Mouse (Mus musculus): ENCODE results near the gene Map3k15.

Gene Map3k15

DNA sequence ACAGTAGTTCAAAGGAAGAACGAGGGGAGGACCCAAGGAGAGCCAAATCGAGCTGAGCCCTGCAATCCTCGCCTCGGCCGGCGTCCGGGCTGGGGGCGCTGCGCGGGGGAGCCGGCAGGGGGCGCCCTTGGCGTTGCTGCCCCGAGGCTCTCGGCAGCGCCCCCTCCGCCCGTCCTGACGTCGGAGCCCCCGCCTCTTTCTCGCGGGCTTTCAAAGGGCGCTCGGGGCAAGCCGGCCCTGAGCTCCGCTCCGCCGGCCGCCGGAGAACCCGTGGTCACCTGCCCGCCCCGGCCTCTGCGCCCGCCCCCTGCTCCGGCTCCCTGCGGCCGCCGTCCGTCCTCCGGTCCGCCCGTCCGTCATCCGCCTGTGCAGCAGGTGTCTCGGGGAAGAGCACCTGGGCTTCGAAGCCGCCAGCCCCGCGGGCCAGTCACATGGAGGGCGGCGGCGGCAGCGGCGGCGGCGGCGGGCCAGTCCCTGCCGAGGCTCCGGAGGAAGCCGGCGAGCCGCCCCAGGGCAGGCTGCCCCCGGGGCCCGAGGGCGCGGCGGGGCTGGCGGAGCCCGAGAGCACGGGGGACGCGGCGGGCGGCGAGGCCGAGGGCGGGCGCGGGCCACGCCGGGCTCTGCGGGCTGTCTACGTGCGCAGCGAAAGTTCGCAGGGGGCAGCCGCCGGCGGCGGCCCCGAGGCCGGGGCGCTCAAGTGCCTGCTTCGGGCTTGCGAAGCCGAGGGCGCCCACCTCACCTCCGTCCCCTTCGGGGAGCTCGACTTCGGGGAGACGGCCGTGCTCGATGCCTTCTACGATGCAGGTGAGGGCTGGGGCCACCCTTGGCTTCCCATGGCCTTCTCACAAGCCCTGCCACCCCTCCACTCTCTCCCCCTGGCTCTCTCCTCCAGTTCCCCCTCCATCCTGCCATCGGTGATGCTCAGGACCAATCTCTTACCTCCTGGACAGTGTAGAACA lies at the start of gene Map3k15:
Gene Map3k15, plus strand, starts transcription at position 432 of the 959 bp plus-strand sequence.
- peak; percentile 36 for DNase-seq (ENCODE audit: low spot score)

DNA sequence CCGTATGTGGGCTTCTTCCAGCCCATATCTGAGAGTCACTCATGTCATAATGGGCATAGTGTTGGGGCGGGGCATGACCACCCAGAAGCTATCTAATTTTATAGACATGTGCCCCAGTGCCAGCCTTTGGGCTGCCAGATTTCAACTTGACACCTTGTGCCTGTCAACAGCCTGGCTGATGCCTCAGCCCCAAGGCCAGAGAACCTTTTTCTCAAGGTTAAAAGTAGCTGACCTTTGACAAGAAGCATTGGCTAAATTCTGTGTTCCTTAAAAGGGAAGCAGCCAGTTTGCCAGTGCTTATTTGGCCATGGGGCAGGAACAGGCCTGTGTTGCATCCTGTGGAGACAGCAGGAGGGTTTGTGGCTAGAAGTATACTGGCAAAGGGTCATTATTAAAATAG lies 45.7 kb upstream of the Map3k15 start:
- no peak for DNase-seq (ENCODE audit: low spot score)

GRCm38 (mm10) chrX:159943586-159943985 lies 44.6 kb upstream of the Map3k15 start:
- DNase-seq (ENCODE audit: low spot score) = no peak

DNA sequence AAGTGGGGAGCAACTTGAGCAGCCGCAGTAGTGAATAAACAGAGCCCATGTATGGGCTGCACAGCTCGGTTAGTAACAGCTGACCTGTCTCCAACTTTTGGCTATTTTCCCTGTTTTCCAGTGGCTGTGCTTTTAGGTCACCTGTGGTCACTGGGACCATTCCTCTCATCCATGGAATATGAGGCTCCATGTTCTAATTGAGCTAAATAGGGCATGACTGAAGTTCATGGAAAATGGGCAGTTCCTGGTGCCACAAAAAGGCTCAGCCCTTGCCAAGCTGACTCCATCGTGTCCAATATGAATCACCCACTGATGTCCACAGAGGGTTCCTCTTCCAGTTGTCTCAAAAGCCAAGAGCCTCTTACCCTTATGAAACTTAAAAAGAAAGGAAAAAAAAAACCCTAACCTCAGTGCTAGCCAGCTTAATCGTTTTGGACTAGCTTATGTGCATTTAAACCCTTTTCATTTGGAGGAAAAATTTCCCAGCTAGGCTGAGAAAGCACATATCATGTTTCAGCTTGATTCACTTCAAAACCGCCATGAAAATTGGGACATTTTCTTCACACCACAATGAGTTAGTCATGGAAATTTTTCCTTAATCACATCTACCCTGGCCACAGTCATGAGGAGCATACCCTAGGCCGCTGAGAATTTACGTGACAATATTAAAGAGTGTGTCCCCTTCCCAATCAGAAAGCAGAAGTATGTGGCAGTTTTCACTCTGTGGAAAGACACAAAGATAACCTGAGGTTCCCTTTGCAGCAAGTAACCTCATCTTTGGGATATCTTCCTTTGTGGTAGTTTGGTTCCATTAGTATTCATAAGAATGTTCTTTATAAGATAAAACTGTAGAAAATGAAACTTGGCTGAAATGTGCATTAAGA lies 34.4 kb upstream of the Map3k15 start:
- no peak for DNase-seq (ENCODE audit: low spot score)

DNA sequence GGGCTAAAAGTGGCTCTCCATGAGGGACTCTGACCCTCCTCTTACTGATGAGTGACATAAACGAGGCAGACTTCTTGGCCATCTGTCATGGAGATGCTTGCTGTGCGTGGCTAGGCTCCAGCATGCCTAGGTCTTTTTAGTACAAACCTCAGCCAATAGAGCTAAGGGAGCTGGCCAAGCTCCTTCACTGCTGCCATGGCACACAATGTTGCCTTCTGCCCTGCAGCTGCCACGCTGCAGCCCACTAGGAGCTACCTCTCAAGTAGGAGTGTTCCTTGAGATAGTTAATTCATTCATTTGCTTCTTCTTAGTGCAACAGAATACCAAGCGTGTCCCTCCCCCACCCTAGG lies 33.8 kb upstream of the Map3k15 start:
- no peak for DNase-seq (ENCODE audit: low spot score)

DNA sequence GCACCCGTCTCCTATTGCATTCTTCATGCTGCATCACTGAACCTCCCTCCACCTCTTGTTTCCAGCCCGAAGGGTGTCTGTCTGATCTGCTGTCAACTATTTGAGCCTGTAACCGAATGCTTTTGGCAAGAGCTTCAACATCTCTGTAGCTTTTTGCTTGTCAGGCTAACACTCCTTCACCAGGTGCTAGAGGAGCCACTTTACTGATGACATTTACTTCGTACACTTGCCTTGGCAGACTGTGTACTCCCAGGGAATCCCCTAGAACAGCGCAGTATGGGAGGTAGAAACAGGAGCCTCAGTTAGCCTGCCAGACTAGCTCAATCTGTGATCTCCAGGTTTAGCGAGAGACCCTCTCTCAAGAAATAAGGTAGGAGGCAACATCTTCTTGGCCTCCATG lies 32.8 kb upstream of the Map3k15 start:
- DNase-seq (ENCODE audit: low spot score) = no peak

GRCm38 (mm10) chrX:159961385-159961784 lies 26.8 kb upstream of the Map3k15 start:
- no peak for DNase-seq (ENCODE audit: low spot score)

GRCm38 (mm10) chrX:159963273-159963672 lies 25.0 kb upstream of the Map3k15 start:
- peak; percentile 46 for DNase-seq (ENCODE audit: low spot score)

GRCm38 (mm10) chrX:159963925-159964324 lies 24.3 kb upstream of the Map3k15 start:
- no peak for DNase-seq (ENCODE audit: low spot score)

- no peak for DNase-seq (ENCODE audit: low spot score)
These were observed 19.2 kb upstream of the Map3k15 start for GRCm38 (mm10) chrX:159969025-159969424.

DNA sequence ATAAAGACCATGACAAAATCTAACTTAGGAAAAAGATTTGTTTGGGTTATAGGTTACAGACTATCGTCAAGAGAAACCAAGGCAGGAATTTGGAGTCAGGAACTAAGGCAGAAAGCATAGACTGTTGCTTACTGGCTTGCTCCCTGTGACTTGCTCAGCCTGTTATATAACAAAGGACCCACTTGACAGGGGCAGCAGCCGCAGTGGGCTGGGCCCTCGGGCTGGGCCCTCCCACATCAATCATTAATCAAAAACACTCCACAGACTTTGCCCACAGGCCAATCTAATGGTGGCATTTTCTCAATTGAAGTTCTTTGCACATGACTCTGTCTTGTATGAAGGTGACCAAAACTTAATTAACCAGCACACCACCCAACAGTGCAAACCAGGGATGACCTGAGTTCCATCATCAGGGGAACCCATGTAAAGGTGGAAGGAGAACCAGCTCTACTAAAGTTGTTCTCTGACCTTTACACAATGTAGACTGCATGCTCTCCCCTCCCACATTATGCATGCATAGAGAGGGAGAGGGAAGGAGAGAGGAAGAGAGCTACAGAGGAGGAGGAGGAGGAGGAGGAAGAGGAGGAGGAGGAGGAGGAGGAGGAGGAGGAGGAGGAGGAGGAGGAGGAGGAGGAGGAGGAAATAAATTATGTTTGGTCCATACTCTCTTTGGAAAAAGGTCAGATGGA lies 17.0 kb upstream of the Map3k15 start:
- DNase-seq (ENCODE audit: low spot score) = no peak

DNA sequence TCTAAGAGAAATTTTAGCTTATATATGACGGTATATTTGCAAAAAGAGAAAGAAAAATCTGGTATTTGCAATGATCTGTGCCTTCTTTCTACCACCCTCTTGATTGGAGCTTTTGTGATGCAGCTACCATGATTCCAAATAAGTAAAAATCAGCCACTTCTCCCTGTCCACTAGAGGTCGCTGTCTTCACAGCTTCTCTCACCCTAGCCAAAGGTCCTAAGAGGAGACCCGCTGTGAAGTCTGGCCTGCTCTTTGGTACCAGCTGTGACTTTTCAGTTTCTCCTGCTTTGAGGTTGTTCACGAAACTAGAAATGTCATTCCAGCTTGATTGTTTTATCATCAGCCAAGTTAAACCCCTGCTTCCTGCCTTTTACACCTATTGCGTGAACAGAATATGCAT lies 14.5 kb upstream of the Map3k15 start:
- DNase-seq (ENCODE audit: low spot score) = no peak

DNA sequence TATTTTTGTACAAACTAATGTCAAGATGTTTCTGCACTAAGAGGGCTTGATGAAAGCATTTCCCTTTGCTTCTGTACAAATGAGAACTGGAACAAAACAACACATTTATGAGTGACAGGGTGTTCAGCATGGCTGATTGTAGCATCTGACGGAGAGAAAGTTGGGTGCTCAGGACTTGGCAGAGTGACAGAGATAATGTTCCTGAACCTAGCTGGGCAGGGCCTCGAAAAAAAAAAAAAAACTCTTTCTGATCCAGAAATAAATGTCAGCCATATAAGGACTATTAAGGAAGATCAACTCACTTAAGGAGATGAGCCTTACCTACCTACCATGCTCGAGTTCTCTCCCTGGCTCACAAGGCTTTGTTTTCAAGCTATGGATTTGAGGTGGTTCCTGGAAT lies 12.0 kb upstream of the Map3k15 start:
- no peak for DNase-seq (ENCODE audit: low spot score)

GRCm38 (mm10) chrX:159995808-159996207 lies 7.6 kb downstream of the Map3k15 start:
- DNase-seq (ENCODE audit: low spot score) = no peak

DNA sequence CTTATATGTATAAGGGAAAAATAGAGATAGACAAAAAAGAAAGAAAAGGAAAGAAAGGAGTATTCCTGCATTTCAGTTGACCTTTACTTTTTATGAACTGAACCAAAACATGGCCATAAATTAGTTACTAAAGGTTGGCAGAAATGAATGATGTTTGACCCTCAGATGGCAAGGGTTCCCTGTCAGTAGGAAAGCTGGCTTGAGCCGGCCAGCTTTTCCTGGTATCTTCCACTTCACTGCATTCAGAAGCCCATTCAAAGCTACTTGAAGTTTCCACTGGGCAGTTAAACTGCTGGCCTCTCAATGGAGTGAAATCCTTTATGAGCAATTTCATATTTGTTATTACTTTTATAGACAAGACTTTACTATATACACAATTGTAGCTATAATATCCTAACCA lies 65.1 kb downstream of the Map3k15 start:
- no peak for DNase-seq (ENCODE audit: low spot score)

DNA sequence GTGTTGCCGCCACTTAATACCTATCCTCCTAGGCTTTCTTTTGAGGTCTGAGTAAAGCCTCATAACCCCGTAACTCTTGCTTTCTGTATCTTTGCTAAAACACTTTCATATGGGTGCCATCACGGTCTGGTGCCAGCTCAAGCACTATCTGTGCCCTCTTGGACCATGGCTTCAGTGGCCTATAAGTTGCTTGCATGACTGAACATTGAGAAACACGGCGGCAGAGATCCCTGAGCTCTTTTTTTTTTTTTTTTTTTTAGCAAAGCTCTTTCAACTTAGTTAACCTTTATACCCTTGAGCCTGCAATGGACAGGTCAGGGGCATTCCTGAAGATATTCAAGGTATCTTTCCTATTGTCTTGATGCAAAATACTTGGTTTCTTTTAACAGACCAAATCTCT lies 66.4 kb downstream of the Map3k15 start:
- no peak for DNase-seq (ENCODE audit: low spot score)

DNA sequence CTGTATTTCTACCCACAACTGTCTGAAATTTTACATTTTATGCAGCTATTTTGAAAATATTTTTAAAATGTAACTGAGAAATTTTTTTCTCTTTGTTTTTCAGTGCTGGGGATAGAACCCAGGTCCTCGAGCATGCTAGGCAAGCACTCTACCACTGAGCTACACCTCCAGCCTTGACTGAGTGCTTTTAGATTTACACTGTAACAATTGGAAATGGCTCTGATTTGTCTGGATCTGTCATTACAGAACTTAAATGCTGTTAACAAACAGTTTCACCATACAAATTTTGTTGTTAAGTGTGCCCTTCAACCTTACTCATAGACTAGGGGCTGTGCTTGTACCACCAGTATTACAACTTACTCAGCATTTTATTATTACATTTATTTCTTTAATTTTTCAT lies 103.7 kb downstream of the Map3k15 start:
- no peak for DNase-seq (ENCODE audit: low spot score)

- DNase-seq (ENCODE audit: low spot score) = no peak
These were observed 119.6 kb downstream of the Map3k15 start for GRCm38 (mm10) chrX:160107817-160108216.

- no peak for DNase-seq (ENCODE audit: low spot score)
These were observed 125.5 kb downstream of the Map3k15 start for GRCm38 (mm10) chrX:160113777-160114176.

- DNase-seq (ENCODE audit: low spot score) = no peak
These were observed 127.8 kb downstream of the Map3k15 start for GRCm38 (mm10) chrX:160116074-160116473.

DNA sequence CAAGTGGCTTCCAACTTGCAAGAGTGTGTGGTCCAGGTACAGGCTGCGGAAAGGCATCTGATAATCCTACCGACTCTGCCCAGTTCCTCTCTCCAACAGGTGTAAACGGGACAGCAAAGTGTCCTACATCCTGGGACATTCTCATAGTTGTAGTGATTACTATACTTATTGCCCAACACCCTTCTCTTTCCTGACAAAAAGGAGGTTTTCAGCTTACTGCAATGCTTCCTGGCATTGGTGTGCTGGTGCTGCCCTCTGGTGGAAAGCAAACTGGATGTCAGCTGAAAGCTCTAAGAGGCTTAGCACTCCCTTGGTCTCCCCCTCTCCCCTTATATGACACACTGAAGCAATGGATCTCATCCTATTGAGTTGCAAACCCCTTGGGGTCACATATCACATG lies 128.4 kb downstream of the Map3k15 start:
- DNase-seq (ENCODE audit: low spot score) = peak; percentile 23

- no peak for DNase-seq (ENCODE audit: low spot score)
These were observed 146.1 kb downstream of the Map3k15 start for GRCm38 (mm10) chrX:160134136-160134843.

Data from ovary, postnatal 14 days (tissue).